Mouse (Mus musculus) monocyte, adult 5-6 weeks (primary cell): ENCODE results near the gene Grin3a. TPM values are rescaled to one million over a fixed set of nuclear protein-coding genes. Genes with fewer than 3 reads are reported as not detected.
"Not testable (repeated sequence)": the region's sequence is repeated elsewhere in the genome, so short reads cannot be mapped to it uniquely, and the experiment has no call there.

Experiments used
- ATAC-seq: fragments of 153-309, 156-312 bp; replicated peaks from 2 replicates; pipeline ENCODE4 v1.8.0; 2017; ENCODE audit warnings: mild to moderate bottlenecking; ENCODE audit not compliant: low TSS enrichment, insufficient number of reproducible peaks, severe bottlenecking, poor library complexity, low FRiP score
- total RNA-seq: library from RNA; stranded (forward); fragments of 200-1000, 200-491, 200-594 nt; gene quantifications from 3 replicates; pipeline ENCODE4 v1.2.3, GENCODE M21; 2017

Gene Grin3a
- total RNA-seq, 1 experiment from 2014 or later: not detected

- no peak for ATAC-seq
Measured at GRCm38 (mm10) chr4:49688594-49689288, 156.8 kb downstream of the Grin3a start.

DNA sequence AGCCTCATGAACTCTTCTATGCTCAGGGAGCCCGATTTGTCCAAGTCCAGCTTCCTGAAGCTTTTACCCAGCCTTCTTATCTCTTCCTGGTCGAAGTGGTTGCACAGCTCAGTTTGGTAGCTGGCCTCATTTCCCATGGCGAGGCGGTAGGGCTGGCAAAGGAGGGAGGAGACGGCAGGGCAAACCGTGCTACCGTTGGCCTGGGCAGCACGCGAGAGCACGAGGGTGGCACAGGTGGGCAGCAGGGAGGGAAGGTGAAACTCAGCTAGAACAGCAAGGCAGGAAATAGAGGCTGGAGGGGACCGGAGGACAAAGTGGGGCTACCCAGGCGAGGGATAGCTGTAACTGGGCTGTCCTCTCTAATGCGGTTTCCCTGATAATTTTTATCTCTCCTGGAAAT, 163.7 kb downstream of the Grin3a start, which contains the start of gene Ppp3r2:
Ppp3r2 (minus strand) TSS at position 213 of the 400 bp plus-strand sequence.
- ATAC-seq: no peak

- no peak for ATAC-seq
Measured at GRCm38 (mm10) chr4:49680171-49680875, 165.2 kb downstream of the Grin3a start.

DNA sequence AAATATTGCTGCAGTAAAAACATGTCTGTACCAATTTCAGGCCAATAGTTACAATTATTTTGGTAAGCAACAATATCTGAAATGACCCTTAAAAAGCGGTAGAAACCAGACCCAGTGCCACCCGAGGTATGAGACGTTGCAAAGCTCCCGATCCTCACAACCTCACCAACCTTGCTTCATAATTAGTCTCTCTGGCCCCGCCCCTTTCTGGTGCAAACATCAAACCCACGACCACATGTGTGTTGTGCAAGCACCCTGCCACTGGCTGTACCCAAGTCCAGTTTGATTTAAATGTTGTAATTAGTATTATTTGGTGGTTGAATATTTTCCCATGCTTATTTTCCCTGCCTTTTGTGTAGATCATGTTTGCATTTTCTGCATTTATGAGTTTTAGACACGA, 168.8 kb downstream of the Grin3a start:
- no peak for ATAC-seq

- ATAC-seq: no peak
Measured at GRCm38 (mm10) chr4:49676071-49676470, 169.5 kb downstream of the Grin3a start.

DNA sequence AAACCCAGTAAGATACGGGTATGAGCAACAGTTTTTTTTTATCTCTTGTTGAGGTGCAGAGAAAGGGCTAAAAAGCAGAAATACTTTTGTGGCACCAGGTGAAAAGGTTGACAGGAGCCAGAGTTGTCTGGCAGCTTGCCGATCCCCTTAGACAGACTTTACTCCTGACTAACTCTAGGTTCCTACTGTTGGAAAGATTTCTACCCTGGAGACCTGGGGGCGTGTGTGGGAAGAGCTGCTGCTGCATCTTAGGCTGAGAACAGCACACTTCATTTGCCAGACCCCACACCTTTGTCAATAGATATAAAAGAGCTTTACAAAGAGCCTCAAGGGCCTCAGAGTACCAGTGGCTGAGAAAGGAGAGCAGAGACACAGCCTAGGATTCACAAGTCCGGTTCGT, 180.7 kb downstream of the Grin3a start:
- no peak for ATAC-seq

GRCm38 (mm10) chr4:49662231-49662630, 183.3 kb downstream of the Grin3a start:
- ATAC-seq: no peak

GRCm38 (mm10) chr4:49661664-49662063, 183.9 kb downstream of the Grin3a start:
- no peak for ATAC-seq

- ATAC-seq: no peak
Measured at GRCm38 (mm10) chr4:49659421-49659820, 186.1 kb downstream of the Grin3a start.

DNA sequence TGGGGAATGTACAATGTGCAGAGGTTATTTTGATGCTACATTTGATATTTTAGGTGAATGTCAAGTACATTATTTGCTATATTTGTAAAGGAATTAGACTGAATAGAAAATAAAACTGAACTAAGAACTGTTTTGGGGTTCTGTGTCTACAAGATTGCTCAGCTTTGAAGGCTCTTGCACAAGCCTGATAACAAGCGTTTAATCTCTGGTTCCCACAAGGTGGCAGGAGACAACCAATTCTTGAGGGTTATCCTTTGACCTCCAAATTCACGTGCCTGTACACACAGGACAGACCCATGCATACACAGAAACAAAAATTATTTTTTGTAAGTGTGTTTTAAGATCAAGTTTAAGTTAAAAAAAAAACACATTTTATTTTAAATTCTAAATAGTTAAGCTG, 205.6 kb downstream of the Grin3a start:
- no peak for ATAC-seq

DNA sequence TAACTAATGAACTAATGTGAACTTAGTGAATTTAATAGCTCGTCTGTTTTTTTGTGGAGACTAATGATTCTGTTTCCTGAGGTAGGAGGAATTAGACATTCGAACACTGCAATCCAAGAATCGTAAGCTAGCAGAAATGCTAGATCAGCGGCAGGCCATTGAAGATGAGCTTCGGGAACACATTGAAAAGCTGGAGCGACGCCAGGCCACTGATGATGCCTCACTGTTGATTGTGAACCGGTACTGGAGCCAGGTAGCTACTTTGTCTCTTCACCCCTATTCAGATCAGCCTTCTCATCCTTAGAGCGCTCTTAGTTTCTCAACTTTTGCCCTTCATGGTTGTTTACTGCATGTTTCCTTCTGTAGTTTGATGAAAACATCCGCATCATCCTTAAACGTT, 207.7 kb downstream of the Grin3a start:
- no peak for ATAC-seq

GRCm38 (mm10) chr4:49632139-49632481, 213.4 kb downstream of the Grin3a start:
- ATAC-seq: no peak

- peak; percentile 96 for ATAC-seq
Measured at GRCm38 (mm10) chr4:49631319-49632138, 214.0 kb downstream of the Grin3a start, which contains the start of gene Rnf20. Gene Rnf20 (plus strand): TSS chr4:49632006.

GRCm38 (mm10) chr4:49628941-49629340, 216.6 kb downstream of the Grin3a start:
- ATAC-seq: no peak

DNA sequence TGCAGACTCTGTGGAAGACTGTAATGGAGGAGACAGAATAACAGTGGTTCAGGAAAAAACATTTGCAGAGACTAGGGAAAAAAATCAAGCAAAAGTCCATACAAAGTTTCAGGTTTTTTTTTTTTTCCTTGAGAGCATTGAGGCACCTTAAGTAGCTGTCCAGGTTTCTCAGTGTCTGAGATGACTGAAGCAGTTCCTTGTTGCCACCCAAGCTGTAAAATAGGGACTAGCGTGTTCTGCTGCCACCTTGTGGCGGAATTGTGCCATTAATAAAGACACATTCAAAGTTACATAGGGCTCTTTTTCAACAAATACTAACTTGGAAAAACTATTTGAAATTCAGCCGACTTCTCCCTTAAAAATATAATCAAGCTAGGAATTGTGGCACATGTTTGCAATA, 218.6 kb downstream of the Grin3a start:
- ATAC-seq: 0 out of 2 replicates have a peak, but pooled peaks have one; percentile 48

DNA sequence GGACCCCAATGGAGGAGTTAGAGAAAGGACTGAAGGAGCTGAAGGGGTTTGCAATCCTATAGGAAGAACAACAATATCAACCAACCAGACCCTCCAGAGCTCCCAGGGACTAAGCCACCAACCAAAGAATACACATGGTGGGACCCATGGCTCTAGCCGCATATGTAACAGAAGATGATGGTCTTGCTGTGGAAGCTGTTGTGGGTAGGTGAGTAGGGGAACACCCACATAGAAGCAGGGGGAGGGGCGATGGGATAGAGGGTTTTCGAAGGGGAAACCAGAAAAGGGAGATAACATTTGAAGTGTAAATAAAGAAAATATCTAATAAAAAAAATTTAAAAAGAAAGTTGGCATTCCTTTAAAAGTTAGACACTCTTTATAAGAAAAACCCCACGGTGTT, 220.6 kb downstream of the Grin3a start:
- not testable (repeated sequence) for ATAC-seq

GRCm38 (mm10) chr4:49623916-49624315, 221.6 kb downstream of the Grin3a start:
- ATAC-seq: no peak

DNA sequence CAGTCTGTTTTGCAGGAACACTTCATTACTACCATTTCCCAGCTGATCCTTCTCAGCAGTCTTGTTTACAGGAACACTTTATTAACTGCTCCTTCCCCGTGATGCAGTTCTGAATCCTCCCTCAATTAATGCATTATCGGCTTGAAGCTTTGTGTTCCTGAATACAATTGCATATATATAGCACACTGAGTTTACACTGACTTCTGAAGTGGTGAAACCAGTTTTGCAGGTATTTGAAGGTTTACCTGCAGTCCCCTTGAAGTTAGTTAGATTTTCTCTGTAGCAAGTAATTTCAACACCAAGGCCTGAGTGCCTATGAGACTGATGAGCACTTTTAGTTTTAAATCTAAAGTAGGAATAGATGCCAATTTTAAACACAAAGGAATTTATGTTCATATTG, 223.3 kb downstream of the Grin3a start:
- no peak for ATAC-seq

DNA sequence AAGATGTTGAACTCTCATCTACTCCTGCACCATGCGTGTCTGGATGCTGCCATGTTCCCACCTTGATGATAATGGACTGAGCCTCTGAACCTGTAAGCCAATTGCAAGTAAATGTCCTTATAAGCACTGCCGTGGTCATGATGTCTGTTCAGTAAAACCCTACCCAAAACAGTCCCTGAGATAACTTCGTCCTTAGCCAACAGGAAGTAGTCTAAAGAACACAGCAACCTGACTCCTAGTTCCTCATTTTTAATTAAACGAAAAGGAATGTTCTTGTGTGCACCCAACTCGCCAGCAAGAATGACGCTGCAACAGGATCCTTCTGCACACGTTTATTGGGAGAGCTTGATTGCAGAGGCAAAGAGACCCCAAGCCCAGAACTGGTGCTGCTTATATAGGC, 225.7 kb downstream of the Grin3a start:
- not testable (repeated sequence) for ATAC-seq
